Mouse (Mus musculus): ENCODE data around the gene Trim27.

The Trim27 gene

GRCm38 (mm10) chr13:21221656-21222462 lies 42.6 kb downstream of the Trim27 start:
- peak; percentile 35 for DNase-seq (ENCODE audit: low spot score)

GRCm38 (mm10) chr13:21222463-21223022 lies 43.3 kb downstream of the Trim27 start:
- peak; percentile 81 for DNase-seq (ENCODE audit: low spot score)

- DNase-seq (ENCODE audit: low spot score) = no peak
Measured at GRCm38 (mm10) chr13:21223242-21223655, 44.0 kb downstream of the Trim27 start.

- DNase-seq (ENCODE audit: low spot score) = no peak
Measured at GRCm38 (mm10) chr13:21224376-21224775, 45.1 kb downstream of the Trim27 start.

GRCm38 (mm10) chr13:21225206-21225605 lies 46.0 kb downstream of the Trim27 start:
- no peak for DNase-seq (ENCODE audit: low spot score)

GRCm38 (mm10) chr13:21226031-21226430 lies 46.8 kb downstream of the Trim27 start:
- DNase-seq (ENCODE audit: low spot score) = no peak

- peak; percentile 82 for DNase-seq (ENCODE audit: low spot score)
Measured at GRCm38 (mm10) chr13:21233732-21234705, 54.8 kb downstream of the Trim27 start.

- DNase-seq (ENCODE audit: low spot score) = no peak
Measured at GRCm38 (mm10) chr13:21236714-21237113, 57.5 kb downstream of the Trim27 start.

GRCm38 (mm10) chr13:21237161-21237560 lies 57.9 kb downstream of the Trim27 start:
- no peak for DNase-seq (ENCODE audit: low spot score)

GRCm38 (mm10) chr13:21240788-21241187 lies 61.5 kb downstream of the Trim27 start:
- DNase-seq (ENCODE audit: low spot score) = peak; percentile 42

GRCm38 (mm10) chr13:21242408-21243125 lies 63.3 kb downstream of the Trim27 start:
- peak; percentile 26 for DNase-seq (ENCODE audit: low spot score)

GRCm38 (mm10) chr13:21243196-21243595 lies 64.0 kb downstream of the Trim27 start:
- DNase-seq (ENCODE audit: low spot score) = no peak

GRCm38 (mm10) chr13:21244089-21244488 lies 64.8 kb downstream of the Trim27 start:
- DNase-seq (ENCODE audit: low spot score) = no peak

Data from MN1 (cell line).